Mouse (Mus musculus) small intestine, adult 2 months (tissue): ENCODE measurements around the gene Gm7347. TPM values are rescaled to one million over a fixed set of nuclear protein-coding genes. Genes with fewer than 3 reads are reported as not detected.

Experiments used
- polyA plus RNA-seq: library from polyadenylated mRNA; depleted of rRNA; stranded (reverse); fragments of >200 nt; gene quantifications from 2 replicates; pipeline ENCODE4 v1.2.3, GENCODE M21; 2012; rRNA removed

Gm7347 gene
- polyA plus RNA-seq, 1 experiment, result not detected

Other genes starting within 250 kb of the Gm7347 start
- not detected in 2 replicates for gene Gm21663, start 116.2 kb downstream of the Gm7347 start, polyA plus RNA-seq
- gene Gm21671, start 104.2 kb downstream of the Gm7347 start, polyA plus RNA-seq, result not detected in 2 replicates
- not detected in 2 replicates for gene Gm21680, start 85.9 kb downstream of the Gm7347 start, polyA plus RNA-seq
- not detected in 2 replicates for gene Gm21698, start 69.9 kb downstream of the Gm7347 start, polyA plus RNA-seq
- not detected in 2 replicates for gene Gm1979, start 53.8 kb downstream of the Gm7347 start, polyA plus RNA-seq
- not detected in 2 replicates for gene Gm5862, start 35.7 kb downstream of the Gm7347 start, polyA plus RNA-seq
- not detected in 2 replicates for gene Speer4a, start 19.0 kb downstream of the Gm7347 start, polyA plus RNA-seq
- gene Gm10471, start 30.7 kb upstream of the Gm7347 start, polyA plus RNA-seq, result not detected in 2 replicates
- gene 5031410I06Rik, start 46.8 kb upstream of the Gm7347 start, polyA plus RNA-seq, result not detected in 2 replicates
- gene Gm10220, start 62.8 kb upstream of the Gm7347 start, polyA plus RNA-seq, result not detected in 2 replicates
- gene Gm7361, start 199.1 kb upstream of the Gm7347 start, polyA plus RNA-seq, result not detected in 2 replicates